Mouse (Mus musculus) cerebral cortex, adult 2 months (tissue): ENCODE data around the gene Chchd3.

Experiments used
- WGBS: fragments of 180-500 bp; shearing (Covaris S2); methylation state at CpG from one replicate; pipeline ENCODE4 v1.1.7; 2018; 5-methylcytosine and 5-hydroxymethylcytosine counted together

The Chchd3 gene

GRCm38 (mm10) chr6:32936365-32936764, 123.7 kb downstream of the Chchd3 start:
- WGBS, result 69% methylated on average over 2 of the region's 2 CpGs

GRCm38 (mm10) chr6:32935576-32935975, 124.5 kb downstream of the Chchd3 start:
- 90% methylated on average over 5 of the region's 5 CpGs for WGBS

DNA sequence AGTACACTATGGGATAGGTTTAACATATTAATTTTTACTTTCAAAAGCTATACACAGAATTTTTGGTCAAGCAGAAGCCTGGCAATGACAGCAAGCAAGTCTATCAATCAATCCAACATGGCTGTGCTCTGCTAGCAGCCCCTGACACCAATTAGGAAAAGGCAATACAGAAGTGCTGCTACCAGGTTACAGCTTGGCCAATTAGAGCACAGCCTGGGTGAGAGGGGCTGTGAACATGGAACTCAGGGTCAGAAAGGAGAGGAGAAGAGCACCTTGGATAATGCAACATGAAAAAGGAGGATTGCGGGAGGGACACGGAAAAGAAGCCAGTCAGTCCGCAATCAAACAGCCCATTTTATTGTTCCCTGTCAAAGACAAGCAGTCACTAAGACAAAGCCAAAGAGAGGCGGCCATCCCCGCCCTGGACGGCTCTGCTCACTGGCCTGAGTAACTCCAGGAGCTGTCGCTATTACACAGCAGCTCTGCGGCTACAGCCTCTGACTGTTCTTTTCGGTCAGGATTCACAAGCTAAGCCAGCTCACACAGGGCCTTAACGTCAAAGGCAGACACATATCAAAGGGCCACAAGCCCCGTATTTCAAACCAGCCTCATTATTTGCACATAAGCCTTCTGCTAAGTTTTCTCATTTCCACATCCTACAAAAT, 128.8 kb downstream of the Chchd3 start:
- 72% methylated on average over 11 of the region's 11 CpGs for WGBS

GRCm38 (mm10) chr6:32922391-32922790, 137.7 kb downstream of the Chchd3 start:
- 63% methylated on average over 1 of the region's 1 CpGs for WGBS

- 34% methylated on average over 2 of the region's 2 CpGs for whole genome bisulfite sequencing
Observed at GRCm38 (mm10) chr6:32920091-32920490, 140.0 kb downstream of the Chchd3 start.

GRCm38 (mm10) chr6:32910692-32911091, 149.4 kb downstream of the Chchd3 start:
- WGBS, result 98% methylated on average over 2 of the region's 2 CpGs

DNA sequence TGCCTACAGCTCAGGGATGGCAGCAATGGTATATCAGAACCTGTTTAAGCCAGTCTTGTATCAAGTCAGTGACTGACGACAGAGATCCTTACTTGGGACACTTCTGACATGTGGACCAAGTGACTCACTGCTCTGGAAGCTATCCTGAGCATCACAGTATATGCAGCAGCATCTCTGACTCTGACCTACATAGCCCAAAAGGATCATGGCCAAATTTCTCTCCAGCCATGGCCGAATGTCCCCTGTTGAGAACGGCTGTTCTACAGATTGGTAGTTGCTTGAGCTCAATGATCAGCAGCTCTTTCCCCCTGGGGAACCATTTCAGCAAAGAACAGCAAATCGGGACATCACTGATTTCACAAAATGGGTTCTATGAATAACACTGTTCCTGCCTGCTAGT, 161.0 kb downstream of the Chchd3 start:
- 83% methylated on average over 4 of the region's 4 CpGs for WGBS

GRCm38 (mm10) chr6:32894100-32894499, 166.0 kb downstream of the Chchd3 start:
- 98% methylated on average over 2 of the region's 2 CpGs for WGBS

DNA sequence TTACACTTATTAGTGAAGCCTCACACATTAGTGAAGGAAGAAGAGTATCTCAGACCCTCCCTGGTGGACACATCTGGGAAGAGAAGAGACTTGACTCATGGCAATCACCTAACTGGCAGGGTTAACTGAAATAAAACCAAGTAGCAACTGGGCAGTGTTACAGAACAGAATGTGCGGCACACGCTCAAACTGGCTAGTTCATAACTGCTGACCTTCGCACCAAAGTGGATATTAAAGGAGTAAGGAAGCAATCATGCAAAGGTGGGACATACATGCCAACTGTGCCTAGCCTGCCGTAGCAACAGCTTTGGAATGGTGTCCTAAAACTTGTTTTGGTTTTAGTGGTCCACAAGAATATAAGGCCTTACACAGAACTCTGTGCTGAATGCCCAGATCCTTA, 169.3 kb downstream of the Chchd3 start:
- WGBS, result 97% methylated on average over 4 of the region's 4 CpGs

- 71% methylated on average over 4 of the region's 4 CpGs for WGBS
Observed at GRCm38 (mm10) chr6:32888894-32889529, 171.0 kb downstream of the Chchd3 start.

DNA sequence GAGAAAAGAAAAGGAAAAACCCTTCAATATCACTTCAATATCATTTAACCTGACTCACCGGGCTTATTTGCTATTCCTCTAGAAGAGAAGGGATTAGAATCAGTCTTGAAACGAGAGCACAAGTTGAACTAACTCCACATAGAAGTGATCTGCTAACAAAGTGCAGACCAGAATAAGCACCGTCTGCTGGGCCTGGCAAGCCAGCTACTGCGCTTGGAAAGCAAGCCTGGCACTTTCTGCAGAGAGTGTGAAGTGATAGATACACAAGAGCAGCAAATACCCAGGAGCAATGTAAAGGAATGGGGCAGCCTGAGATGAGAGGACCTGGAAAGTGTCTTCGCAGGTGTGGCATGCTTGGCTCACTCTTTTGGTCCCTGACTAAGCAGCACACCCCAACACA, 181.5 kb downstream of the Chchd3 start:
- WGBS, result 50% methylated on average over 5 of the region's 5 CpGs

GRCm38 (mm10) chr6:32874176-32874575, 185.9 kb downstream of the Chchd3 start:
- 54% methylated on average over 3 of the region's 3 CpGs for WGBS

- 83% methylated on average over 2 of the region's 2 CpGs for WGBS
Observed at GRCm38 (mm10) chr6:32872805-32873204, 187.3 kb downstream of the Chchd3 start.

- WGBS, result 96% methylated on average over 4 of the region's 4 CpGs
Observed at GRCm38 (mm10) chr6:32850960-32851359, 209.1 kb downstream of the Chchd3 start.

DNA sequence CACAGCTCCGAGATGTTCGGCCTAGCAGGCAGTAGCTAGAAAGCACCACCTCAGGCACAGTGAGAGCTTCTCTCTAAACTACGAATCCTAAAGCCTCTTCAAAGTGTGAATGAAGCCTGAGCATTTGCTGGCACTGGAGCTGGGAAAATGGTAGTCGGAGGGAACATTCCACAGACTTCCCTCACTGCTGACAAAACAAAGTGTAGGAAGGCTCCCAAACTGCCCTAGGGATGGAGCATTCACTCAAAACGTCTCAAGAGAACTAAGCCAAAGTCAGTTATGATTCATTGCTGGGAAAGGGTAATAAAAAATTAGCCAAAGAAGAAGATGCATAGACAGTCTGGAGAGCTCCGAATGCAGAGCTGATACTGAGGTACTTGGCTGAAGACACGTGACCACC, 211.1 kb downstream of the Chchd3 start:
- WGBS, result 60% methylated on average over 7 of the region's 7 CpGs

- WGBS, result 64% methylated on average over 1 of the region's 1 CpGs
Observed at GRCm38 (mm10) chr6:32845463-32845862, 214.6 kb downstream of the Chchd3 start.

DNA sequence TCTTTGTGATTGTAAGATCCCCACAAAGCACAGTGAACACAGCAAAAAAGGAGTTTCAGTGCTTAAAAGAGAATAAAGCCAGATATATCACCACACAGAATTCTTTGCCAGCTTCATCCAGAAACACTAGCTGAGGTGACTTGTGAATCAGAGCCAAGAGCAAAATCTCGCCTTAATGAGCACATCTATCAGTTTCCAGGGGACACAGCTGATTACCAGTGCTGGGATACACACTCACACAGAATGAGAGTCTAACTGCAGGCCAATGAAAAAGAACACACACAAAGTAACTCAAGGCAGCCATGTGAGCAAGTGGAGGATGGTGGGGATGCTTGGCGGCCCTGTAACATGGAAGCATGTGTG, 222.1 kb downstream of the Chchd3 start:
- WGBS, result 49% methylated on average over 2 of the region's 2 CpGs

- 56% methylated on average over 7 of the region's 7 CpGs for WGBS
Observed at GRCm38 (mm10) chr6:32837165-32837938, 222.7 kb downstream of the Chchd3 start.

- 77% methylated on average over 12 of the region's 12 CpGs for WGBS
Observed at GRCm38 (mm10) chr6:32823856-32824620, 236.0 kb downstream of the Chchd3 start.

DNA sequence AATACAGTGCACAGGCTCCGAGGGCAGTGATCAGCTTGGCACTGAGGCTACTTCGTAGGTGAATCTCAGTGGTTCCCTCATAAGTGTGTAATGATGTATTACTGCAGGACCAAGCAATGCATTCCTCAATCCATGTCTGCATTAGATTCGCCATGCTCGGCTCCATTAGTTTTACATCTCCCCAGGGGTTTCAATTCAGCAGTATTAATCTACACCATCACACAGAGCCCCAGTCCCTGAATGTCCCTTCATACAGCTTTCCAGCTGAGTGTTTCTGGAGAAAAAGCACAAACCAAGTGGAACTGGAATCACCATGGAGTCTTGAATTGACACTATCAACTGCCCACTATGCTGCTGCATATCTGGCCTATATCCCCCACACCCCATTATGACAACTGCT, 241.1 kb downstream of the Chchd3 start:
- 93% methylated on average over 4 of the region's 4 CpGs for WGBS

- 96% methylated on average over 1 of the region's 1 CpGs for WGBS
Observed at GRCm38 (mm10) chr6:32808796-32809195, 251.3 kb downstream of the Chchd3 start.

GRCm38 (mm10) chr6:32807771-32808170, 252.3 kb downstream of the Chchd3 start:
- WGBS, result 82% methylated on average over 4 of the region's 4 CpGs
